Mouse (Mus musculus): ENCODE results near the gene Psmd9. TPM values are rescaled to one million over a fixed set of nuclear protein-coding genes. Genes with fewer than 3 reads are reported as not detected.

The Psmd9 gene
- polyA plus RNA-seq, 1 experiment = 27.1 TPM

DNA sequence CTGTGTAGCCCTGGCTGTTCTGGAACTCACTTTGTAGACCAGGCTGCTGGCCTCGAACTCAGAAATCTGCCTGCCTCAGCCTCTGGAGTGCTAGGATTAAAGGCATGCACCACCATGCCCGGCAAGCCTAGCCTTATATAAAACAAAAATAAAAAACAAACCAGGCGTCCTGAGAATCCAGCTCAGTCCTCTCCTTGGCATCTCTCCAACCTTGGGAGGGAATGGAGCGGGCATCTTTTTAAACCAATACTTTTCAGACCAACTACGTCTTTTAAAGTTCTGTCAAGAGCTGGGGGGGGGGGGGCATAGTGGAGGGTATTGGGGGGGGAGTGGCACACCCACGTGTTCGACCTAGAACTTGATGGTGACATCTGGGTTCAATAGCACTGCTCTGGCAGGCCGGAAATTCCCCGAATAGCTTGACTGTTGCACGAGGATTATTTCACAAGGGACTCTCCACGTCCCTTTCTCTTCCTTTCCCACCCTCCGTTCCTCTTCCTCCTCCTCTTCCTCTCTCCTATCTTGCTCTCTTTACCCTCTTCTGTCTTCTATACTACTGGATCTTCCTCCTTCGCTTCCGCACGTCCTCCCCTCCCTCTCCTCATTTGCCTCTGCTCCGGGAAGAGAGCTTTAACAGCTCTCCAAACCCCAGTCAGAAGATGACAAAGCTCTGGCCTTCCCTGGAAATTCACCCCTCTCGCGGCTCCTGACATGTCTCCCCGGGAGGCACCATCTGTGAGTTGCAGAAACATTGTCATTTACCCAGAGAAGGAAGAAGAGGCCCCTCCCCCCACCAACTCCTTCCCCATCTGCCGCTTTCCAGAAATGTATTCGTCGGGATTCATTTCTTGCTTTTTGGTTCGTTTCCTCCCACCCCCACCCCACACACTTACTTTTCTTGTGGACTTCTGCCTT, 87.9 kb downstream of the Psmd9 start:
- Histone ChIP-seq H3K4me3 (ENCODE audit: insufficient read depth, low read length) (no peak overlapping the region; the same call in 1 of the 2 replicates), H3K27ac (ENCODE audit: insufficient read depth, low read length) (peak overlapping the region; percentile 80), H3K4me1 (ENCODE audit: control insufficient read depth, insufficient read depth, low read length) (peaks cover 3% of the 10 kb centered on the region; the same call in 1 of the 2 replicates)
- no peak for TF ChIP-seq POLR2A (IDR thresholded peaks at IDR 0.05; ENCODE audit: extremely low read depth, insufficient read depth, low read length)
- TF ChIP-seq CTCF (IDR thresholded peaks at IDR 0.05; ENCODE audit: extremely low read depth, insufficient read depth, low read length) = no peak

DNA sequence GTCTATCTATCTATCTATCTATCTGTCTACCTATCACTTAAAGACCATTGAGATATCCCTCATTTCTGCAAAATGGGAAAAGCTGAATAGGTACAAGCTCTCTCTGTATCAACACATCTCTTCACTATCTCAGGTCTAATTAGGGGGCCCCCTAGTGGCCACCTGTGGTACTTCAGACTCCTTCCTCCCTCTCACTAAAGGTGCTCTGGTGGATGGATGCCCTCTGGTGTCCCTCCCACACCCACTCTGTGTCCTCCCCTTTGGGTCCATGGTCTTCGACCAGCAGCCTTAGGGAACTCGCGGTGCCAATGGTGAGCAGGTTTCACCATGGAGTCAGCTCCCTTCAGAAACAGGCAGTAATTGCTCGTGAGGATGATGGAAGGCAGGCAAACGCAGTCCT, 89.8 kb downstream of the Psmd9 start:
- peaks cover 3% of the 10 kb centered on the region; the same call in 1 of the 2 replicates for H3K4me1 ChIP-seq (ENCODE audit: control insufficient read depth, insufficient read depth, low read length)
- no peak overlapping the region for H3K4me3 ChIP-seq (ENCODE audit: insufficient read depth, low read length)
- TF ChIP-seq POLR2A (IDR thresholded peaks at IDR 0.05; ENCODE audit: extremely low read depth, insufficient read depth, low read length) = no peak
- peak; percentile 31; the same call in 1 of the 2 replicates for TF ChIP-seq CTCF (IDR thresholded peaks at IDR 0.05; ENCODE audit: extremely low read depth, insufficient read depth, low read length)
- no peak overlapping the region for H3K27ac ChIP-seq (ENCODE audit: insufficient read depth, low read length)

DNA sequence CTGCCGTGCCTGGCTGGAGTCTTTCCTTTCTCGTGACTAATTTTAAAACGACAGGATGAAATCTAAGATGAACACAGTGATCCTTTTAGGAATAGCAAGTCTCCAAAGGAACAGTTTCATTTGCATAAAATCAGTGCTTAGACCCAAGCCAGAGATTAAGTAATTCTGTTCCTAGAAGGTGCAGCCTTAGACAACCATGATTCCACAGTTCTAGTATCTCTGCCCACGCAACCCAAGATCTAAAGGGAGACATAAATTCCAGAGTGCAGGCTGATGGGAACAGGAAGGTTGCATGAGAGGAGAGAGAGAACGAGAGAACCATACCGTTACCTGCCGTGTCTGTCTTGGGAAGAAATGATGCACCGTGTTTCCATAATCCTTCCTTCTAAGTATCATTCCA, 91.5 kb downstream of the Psmd9 start:
- no peak overlapping the region for H3K27ac ChIP-seq (ENCODE audit: insufficient read depth, low read length)
- TF ChIP-seq CTCF (IDR thresholded peaks at IDR 0.05; ENCODE audit: extremely low read depth, insufficient read depth, low read length) (no peak), POLR2A (IDR thresholded peaks at IDR 0.05; ENCODE audit: extremely low read depth, insufficient read depth, low read length) (no peak)
- H3K4me3 ChIP-seq (ENCODE audit: insufficient read depth, low read length) = no peak overlapping the region
- H3K4me1 ChIP-seq (ENCODE audit: control insufficient read depth, insufficient read depth, low read length) = peaks cover 3% of the 10 kb centered on the region; the same call in 1 of the 2 replicates

DNA sequence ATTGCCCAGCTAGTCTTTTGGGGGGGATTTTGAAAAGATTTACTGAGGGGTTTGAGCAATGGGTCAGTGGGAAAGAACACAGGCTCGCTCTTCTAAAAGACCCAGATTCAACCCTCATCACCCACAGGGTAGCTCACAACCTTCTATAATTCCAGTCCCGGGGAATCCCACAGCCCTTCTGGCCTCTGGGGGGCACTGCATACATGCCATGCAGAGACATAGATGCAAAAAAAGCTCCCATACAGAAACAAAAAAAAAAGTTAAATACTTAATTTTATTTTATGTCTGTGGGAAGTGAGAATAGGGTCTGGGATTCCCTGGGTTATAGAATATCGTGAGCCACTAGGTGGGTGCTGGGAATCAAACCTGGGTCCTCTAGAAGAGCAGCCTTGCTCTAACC, 97.7 kb downstream of the Psmd9 start:
- Histone ChIP-seq H3K4me1 (ENCODE audit: control insufficient read depth, insufficient read depth, low read length) (no peaks in the 10 kb centered on the region), H3K27ac (ENCODE audit: insufficient read depth, low read length) (no peak overlapping the region), H3K4me3 (ENCODE audit: insufficient read depth, low read length) (no peak overlapping the region)
- TF ChIP-seq CTCF (IDR thresholded peaks at IDR 0.05; ENCODE audit: extremely low read depth, insufficient read depth, low read length) (no peak), POLR2A (IDR thresholded peaks at IDR 0.05; ENCODE audit: extremely low read depth, insufficient read depth, low read length) (no peak)

DNA sequence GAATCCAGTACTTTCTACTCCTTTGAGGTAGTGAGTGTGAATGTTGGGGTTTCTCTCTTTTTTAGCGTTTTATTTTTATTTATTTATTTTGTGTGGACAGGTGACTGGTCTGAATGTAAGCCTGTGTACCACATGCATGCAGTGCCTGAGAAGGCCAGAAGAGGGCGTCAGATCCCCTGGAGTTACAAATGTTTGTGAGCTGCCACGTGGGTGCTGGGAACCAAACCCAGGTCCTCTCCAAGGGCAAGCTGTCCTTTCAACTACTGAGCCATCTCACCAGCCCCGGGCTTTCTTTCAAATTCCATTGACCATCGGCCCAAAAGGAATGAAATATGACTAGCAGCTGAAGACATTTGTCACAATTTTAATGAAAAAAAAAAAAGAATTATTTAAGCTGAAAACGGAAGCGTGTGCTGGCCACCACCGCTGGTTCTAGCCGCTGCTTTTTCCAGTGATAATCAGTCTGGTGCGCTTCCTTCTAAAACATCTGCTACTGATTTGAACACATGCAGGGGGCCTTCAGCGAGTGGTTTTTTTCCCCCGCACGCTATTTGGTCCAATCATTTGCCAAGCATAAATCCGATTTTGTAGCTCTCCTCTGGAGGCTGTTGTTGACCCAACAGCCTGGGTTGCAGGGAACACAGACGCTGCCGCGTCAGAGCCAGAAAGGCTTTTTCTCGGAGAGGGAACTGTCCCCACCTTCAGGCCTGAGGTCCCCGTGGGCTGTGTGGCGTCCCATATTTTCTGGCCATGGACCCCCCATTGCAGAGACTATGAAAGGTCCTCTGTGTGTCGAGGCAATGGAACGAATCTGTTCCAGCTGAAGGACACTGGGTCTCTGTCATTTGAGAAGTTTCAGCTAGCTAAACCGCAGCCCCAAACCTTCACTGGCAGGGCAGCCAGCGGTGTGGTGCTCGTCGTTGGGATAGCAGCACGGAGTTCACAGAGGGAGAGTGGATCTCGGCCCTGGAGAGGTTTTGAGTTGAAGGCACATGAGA, 99.6 kb downstream of the Psmd9 start:
- H3K4me3 ChIP-seq (ENCODE audit: insufficient read depth, low read length) = no peak overlapping the region
- no peak overlapping the region for H3K27ac ChIP-seq (ENCODE audit: insufficient read depth, low read length)
- no peaks in the 10 kb centered on the region for H3K4me1 ChIP-seq (ENCODE audit: control insufficient read depth, insufficient read depth, low read length)
- no peak for TF ChIP-seq POLR2A (IDR thresholded peaks at IDR 0.05; ENCODE audit: extremely low read depth, insufficient read depth, low read length)
- TF ChIP-seq CTCF (IDR thresholded peaks at IDR 0.05; ENCODE audit: extremely low read depth, insufficient read depth, low read length) = no peak

DNA sequence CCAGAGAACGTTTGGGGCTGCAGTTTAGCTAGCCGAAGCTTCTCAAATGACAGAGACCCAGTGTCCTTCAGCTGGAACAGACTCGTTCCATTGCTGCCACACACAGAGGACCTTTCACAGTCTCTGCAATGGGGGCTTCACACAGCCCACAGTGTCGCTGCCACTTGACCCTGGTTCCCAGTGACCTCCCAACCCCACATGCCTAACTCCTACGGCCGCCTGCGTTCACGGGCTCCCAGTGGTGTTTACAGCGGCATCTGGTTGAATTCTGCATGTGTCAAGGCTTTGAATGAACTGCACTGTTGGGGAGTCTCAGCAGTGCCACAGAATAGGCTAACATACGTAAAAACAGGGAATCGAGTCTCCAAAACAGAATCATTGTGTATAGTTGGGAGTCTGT, 101.7 kb downstream of the Psmd9 start:
- Histone ChIP-seq H3K4me3 (ENCODE audit: insufficient read depth, low read length) (no peak overlapping the region), H3K4me1 (ENCODE audit: control insufficient read depth, insufficient read depth, low read length) (no peaks in the 10 kb centered on the region), H3K27ac (ENCODE audit: insufficient read depth, low read length) (no peak overlapping the region)
- TF ChIP-seq CTCF (IDR thresholded peaks at IDR 0.05; ENCODE audit: extremely low read depth, insufficient read depth, low read length) (no peak), POLR2A (IDR thresholded peaks at IDR 0.05; ENCODE audit: extremely low read depth, insufficient read depth, low read length) (no peak)

DNA sequence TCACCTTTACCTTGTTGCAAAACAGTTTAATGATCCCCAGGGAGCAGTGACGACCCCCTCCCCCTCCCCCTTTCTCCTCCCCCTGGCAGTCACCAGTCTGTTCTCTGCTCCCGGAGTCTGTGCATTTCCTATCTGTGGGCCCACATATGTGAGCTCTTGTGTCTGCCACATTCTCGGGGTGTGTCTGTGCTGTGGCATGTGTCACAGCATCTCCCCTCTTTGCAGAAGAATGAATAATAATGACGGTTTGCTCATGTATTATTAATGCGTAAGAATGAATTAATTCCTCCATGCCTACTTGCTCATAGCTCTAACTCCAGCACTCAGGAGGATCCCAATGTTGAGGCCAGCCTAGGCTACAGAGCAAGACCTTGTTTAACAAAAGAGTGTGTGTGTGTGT, 103.7 kb downstream of the Psmd9 start:
- Histone ChIP-seq H3K27ac (ENCODE audit: insufficient read depth, low read length) (no peak overlapping the region), H3K4me3 (ENCODE audit: insufficient read depth, low read length) (no peak overlapping the region), H3K4me1 (ENCODE audit: control insufficient read depth, insufficient read depth, low read length) (no peaks in the 10 kb centered on the region)
- TF ChIP-seq POLR2A (IDR thresholded peaks at IDR 0.05; ENCODE audit: extremely low read depth, insufficient read depth, low read length) (no peak), CTCF (IDR thresholded peaks at IDR 0.05; ENCODE audit: extremely low read depth, insufficient read depth, low read length) (no peak)

DNA sequence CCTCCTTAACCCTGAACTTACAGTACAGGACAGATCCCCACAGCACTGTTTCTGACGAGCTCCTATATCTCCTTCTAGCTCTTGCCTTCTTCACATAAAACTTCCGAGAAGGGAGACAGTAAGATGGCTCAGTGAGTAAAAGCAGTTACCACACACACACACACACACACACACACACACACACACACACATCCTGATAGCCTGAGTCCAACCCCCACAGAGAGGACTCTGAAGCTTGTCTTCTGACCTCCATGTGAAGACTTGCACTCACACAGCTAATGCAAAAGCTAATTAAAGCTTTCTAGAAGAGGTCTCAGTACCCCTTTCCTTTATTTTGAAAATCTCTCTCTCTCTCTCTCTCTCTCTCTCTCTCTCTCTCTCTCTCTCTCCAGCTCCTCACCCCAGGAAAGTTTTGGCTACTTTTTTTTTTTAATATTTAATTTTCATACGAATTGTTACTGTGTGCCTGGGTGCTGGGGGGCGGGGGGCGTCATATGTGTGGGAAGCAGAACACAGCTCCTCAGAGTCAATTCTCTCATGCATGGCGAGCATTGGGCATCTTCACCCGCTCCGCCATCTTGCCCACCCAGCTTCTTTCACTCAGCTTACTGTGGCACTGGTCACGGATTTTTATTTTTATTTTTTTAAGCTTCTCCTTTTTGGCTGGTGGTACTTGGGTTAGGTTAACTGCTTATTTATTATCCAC, 107.6 kb downstream of the Psmd9 start:
- Histone ChIP-seq H3K4me3 (ENCODE audit: insufficient read depth, low read length) (no peak overlapping the region), H3K27ac (ENCODE audit: insufficient read depth, low read length) (no peak overlapping the region), H3K4me1 (ENCODE audit: control insufficient read depth, insufficient read depth, low read length) (peaks cover 1% of the 10 kb centered on the region; the same call in 1 of the 2 replicates)
- no peak for TF ChIP-seq CTCF (IDR thresholded peaks at IDR 0.05; ENCODE audit: extremely low read depth, insufficient read depth, low read length)
- TF ChIP-seq POLR2A (IDR thresholded peaks at IDR 0.05; ENCODE audit: extremely low read depth, insufficient read depth, low read length) = no peak

DNA sequence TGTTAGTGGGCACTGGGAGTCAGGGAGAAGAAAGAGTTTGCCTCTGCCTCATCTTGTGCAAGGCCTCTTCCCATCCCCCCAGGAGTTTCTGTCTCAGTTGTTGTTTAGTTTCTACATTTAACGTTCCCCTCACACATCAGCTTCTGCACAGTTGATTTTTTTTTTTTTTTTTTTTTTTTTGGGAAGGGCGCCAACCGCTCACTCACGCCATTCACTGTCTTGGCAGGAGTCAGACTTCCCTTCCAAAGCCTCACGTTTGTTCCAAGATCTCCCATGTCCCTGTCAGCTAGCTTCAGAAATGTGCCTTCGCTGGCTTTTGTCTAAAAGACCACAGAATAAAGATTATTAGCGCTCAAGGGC, 108.1 kb downstream of the Psmd9 start:
- Histone ChIP-seq H3K27ac (ENCODE audit: insufficient read depth, low read length) (no peak overlapping the region), H3K4me1 (ENCODE audit: control insufficient read depth, insufficient read depth, low read length) (peaks cover 1% of the 10 kb centered on the region; the same call in 1 of the 2 replicates), H3K4me3 (ENCODE audit: insufficient read depth, low read length) (no peak overlapping the region)
- no peak for TF ChIP-seq POLR2A (IDR thresholded peaks at IDR 0.05; ENCODE audit: extremely low read depth, insufficient read depth, low read length)
- no peak for TF ChIP-seq CTCF (IDR thresholded peaks at IDR 0.05; ENCODE audit: extremely low read depth, insufficient read depth, low read length)

Measured in cortical plate, adult 2 months (tissue).